Mouse (Mus musculus) c-Kit-positive CD71-positive TER-119-positive erythroid progenitor cells, embryonic 14.5 days (primary cell): ENCODE measurements around the gene Ogn.
"Not testable (repeated sequence)": the region's sequence is repeated elsewhere in the genome, so short reads cannot be mapped to it uniquely, and the experiment has no call there.

ENCODE experiments used
- DNase-seq: peaks from one replicate; pipeline ENCODE4 v3.0.0-alpha.2; 2013; ENCODE audit warnings: low spot score

Ogn gene

DNA sequence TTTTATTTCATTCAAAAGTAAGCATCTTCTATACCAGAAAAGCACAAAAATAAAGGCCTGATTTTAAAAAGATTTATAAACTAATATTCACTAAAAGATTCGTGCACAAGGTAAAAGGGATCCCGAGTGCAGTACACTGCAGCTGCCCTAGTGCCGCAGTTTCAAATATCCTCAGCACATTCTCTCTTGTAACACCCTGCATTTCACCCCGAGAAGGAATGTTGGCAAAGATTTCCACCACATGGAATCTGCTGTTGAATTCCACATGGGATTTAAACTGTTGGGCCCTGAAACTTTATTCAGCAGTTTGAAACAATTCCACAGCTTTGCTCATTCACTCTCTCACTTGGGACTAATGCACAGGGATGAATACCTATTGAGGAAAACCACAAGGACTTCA, at the start of gene Ogn:
TSS of gene Ogn (plus strand) at position 333 of the 400 bp plus-strand sequence.
- DNase-seq = no peak

DNA sequence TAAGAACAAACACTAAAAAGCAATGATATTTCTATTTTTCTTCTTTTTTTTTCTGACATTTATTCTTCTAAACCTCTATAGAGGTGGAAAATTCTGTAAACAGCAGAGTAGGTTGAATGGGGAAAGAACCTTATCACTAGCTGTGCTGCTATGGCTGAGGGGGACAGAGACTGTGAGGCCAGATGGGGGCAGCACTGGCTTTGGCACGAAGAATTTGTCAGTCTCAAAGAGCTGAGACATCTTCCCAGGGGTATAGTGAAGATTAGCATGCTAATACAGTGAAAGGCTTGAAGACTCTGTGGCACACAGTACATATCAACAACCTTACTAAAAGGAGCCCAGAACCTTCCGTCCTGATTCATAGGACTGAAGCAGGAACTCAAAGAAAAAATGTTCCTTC, 48.7 kb upstream of the Ogn start:
- peak; percentile 50 for DNase-seq

DNA sequence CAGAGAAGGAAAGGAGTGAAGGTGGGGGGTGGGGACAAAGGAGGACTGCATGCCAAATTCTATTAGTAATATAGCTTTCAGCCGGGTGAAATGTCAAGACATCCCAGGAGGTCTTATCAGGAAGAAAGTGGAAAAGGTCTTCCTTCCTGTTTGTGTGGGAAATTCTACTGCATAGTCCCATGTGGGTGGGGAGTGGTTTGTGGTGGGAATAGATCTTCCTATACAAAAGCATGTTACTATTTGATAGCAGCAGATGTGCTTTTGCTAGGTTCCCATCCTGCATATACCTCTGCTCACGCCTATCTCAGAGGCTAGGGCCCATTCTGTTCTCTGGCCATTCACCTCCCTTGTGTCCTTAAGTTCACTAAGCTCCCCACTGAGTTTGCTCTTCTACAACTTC, 47.0 kb upstream of the Ogn start:
- DNase-seq = peak; percentile 34

DNA sequence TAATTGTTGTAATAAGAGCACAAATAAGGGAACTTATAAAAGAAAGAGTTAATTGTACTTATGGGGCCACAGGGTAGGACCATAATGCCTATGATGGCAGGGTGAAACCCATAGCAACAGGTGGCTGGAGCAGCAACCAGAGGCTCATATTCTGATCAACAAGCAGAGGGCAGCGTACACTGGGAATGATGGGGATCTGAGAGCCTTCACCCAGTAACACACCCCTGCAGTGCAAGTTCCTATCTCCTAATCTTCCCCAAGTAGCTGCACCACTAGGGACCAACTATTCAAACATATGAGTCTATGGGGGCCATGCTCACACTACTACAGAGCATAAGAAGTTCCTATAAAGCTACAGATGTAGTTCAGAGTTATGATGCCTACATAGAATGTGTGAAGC, 43.5 kb upstream of the Ogn start:
- no peak for DNase-seq

DNA sequence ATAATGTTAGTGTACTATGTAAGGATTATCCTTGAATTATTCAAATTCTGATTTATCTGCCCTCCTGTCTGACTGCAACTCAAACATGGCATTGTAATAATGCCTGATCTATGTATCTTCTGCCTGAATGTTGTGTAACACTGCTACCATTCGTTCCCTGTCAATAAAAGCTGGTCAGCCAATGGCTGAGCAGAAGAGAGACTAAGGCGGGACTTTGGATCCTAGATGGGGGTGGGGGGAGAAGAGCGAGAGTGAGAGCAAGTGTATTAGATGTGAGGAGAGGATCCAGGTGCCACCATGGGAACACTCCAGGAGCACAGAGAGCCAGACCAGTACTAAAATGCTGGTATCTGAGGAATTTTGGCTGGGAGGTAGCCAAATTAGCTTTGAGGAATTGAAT, 37.5 kb upstream of the Ogn start:
- peak; percentile 59 for DNase-seq

DNA sequence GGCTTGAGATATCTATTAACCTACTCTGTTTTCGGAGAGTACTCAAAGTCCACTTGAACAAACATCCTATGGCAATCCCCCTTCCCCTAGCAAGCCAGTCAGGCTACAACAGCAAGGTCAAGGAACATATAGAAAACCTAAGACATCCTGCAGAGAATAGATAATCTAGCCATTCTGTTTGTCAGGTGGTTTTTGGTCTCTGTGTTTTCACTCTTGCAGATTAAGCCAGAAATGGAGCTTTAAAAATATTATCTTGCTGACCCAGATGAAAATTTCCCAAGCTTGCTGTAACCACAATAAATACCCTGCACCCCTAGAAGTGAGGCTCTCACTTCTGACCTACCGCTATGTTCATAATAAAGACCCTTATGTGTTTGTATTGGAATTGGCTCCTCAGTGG, 36.4 kb upstream of the Ogn start:
- peak; percentile 72 for DNase-seq

DNA sequence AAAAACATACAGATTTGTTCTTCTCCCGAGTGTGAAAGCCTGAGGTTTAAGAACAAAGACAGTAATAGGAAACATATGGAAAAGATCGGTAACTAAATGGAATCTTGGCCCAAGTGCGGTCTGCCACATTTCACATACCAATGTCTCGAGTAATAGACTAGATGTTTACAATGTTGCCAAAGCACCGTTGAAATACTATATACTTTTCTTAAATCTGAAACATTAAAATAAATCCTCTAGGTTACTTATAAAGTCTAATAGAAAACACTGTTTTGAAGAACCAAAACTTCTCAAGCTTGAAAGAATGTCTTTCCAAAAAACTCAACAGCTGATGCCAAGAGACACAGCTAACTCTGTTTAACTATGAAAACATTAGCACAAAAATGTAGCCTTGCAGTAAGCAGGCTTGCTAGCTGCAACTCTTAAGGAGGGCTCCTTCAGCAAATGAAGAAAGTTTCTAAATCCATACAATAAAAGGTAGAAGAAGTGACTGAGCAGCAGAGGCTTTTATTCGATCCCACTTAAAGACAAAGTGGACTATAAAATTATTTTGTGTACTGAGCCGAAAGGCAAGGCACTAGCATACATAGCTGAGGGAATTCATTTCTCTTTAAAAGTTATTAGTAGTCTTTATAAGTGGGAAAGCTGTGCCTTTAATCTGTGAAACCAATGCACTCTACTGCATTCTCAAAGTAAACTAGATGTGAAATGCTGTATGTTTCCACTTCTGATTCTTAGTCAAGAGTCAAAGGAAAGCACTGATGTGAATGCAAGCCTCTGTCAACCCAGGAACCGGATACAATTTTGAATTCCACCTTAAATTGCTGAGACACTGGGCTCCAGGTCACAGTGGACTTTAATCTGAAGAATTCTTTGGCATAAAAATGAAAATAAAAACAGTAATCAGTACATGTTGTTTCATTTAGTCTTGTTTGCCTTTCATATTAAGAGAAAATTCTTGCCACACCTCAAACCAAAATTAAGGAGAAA, 26.0 kb upstream of the Ogn start, which contains the start of gene Omd:
TSS of gene Omd (plus strand) at position 922 of the 990 bp plus-strand sequence.
- DNase-seq = no peak

DNA sequence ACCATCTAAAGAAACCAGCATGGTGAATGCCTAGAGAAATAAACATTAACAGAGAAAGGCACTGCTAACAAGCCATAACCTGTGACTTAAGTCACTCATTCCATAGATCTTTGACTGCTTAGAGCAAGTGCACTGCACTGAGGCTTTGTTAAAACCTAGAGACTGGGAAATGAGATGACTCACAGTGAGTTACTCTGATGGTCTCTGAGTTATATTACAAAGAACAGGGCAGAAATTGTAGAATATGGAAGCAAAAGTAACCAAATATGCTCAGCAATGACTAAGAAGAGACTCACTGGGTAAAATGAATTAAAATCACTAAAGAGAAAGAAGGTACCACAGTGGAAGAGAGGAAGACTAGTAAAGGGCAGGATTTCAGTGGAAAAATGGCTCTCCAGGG, 24.0 kb upstream of the Ogn start:
- DNase-seq = no peak

DNA sequence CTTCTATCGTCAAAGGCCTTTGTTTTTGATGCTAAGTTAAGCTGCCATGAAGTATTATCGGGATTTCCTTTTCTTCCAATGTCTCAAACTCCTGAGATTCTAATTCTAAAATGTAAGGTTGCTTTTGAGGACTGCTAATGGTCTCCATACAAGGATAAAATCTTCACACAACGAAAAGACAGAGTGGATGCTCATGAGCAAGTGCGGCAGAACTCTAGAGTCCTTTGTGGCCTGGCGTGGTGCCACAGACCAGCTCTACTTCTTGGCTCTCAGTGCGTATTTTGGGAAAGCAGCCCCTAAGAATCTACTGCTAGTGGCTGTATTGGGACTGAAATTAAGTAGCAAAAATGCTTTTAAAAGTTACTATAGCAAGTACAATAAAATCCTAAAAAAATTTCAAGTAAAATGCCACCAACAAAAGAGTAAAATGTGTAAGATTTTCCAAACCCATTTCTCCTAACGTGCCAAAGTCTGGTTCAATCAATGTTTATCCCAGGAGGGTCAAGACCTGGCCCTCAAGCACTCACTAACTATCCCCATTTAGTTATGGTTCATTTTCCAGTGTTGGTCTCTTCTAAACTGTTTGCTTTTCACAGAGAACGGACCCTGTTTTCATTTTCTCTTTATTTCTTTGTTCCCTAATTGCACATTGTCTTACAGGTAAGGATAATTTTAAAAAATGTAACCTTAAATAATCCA, 23.4 kb upstream of the Ogn start:
- DNase-seq = no peak

DNA sequence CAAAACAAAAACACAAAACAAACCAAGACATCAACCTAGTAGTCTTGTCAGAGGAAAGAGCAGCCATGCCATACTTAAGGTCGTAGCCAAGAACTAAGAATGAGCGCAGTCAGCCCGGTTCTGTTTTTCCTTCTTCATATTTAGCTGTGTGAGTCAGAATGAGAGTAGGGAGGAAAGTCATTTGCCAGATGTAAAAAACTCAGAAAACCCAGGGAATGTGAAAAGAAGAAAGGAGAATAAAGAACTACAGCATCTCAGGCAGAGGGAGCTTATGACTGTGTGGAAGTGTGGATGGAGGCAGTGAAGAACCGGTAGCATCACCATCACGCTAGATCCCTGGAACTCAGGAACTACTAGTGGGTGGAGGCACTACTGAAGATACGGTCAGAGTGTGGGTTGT, 21.8 kb upstream of the Ogn start:
- DNase-seq = no peak

DNA sequence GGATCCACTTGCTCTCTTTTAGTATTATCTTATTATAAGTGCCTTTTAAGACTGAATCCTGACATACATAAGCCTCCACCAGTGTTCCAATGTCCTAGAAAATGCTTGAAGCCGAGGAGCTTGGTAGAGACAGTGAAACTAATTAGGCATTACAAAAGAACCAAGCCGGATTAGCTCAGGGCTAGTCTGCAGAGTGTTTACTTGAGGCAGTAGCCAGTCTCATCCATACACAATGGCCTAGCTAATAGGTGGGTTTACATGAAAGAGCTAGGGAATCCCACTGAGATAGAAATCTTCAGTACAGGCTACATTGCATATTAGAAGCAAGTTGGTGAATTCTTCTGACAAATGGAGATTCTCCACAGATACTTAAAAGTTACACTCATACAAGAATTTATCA, 5.3 kb upstream of the Ogn start:
- not testable (repeated sequence) for DNase-seq

DNA sequence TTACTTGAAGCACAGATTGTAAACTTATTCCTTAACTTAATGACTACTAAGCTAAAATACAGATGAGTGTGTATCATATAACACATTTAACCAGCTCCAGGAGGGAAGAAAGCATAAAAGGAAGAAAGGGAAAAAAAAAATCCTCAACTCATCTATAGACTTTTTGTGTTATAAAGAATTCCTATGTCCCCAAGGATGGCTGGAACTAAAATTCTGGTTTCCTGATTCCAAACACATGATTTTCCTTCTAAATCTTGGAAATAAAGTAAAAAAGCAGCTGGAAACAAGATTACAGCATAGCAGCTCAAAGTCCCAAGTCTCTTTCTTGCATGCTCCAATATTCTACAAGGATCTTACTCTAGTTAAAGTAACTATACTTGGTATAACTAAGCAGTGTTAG, 4.2 kb upstream of the Ogn start:
- DNase-seq = no peak

DNA sequence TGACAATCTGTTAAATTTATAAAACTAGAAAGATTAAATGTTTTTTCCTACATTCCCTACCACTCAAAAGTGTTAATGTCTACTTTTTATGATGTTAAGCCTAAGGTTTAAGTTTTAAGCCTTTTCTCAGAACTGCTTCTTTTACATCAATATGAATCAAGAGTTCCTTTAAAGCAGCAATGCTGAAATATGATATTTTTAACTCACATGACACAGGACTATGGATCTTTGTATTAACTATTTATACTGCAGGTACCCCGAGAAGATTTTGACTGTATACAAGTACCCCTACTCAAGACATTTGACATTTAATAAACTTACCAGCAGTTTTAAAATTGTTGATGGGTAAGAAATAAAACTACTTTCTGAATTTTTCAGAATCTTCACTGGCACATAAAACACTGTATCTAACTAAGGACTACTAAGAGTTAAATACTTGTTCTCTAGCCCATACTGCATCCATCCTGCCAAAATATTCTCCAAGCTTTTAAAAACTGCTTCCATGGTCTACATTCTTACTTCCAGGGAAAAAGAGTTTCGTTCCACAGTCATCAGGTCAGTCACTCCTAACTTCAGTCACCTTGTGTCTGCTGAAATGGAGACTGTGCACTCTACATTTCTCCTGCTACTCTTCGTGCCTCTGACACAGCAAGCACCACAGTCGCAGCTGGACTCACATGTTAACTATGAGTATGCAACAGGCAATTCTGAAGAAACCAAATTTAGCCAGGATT, 910 bp downstream of the Ogn start:
- no peak for DNase-seq

DNA sequence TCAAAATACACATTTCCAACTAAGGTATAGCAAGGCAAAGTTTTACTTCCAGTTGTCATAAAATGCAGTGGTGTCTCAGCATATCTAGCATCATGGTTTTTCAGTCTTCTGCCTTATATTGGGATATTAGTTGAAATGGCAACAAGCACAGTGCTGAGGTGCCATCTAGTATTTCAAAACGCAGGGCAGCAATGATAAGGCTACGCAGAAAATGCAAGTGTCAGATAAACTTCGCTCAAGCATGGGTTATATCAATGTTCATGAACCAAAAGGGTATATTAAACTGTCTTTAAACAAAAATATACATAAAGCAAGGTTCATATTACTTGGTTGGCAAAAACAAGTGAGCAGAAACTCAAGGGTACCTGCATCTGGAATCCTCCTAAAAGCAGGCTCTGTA, 9.2 kb downstream of the Ogn start:
- peak; percentile 52 for DNase-seq

DNA sequence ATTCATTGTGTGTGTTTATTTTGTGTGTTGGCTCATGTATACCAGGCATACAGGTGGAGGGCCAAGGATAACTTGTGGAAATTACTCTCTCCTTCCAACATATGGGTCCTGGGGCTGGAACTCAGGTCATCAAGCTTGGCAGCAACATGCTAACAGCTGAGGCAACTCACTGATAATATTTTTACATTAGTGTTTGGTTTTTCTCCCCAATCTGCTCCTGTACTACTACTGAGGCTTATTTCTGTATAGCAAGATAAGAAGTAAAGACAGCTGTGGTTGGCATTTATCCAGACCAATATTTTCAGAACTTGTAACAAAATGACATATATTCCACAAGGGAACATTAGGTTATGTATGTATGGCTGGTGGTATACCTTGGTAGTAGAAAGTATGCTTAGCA, 10.5 kb downstream of the Ogn start:
- peak; percentile 31 for DNase-seq

DNA sequence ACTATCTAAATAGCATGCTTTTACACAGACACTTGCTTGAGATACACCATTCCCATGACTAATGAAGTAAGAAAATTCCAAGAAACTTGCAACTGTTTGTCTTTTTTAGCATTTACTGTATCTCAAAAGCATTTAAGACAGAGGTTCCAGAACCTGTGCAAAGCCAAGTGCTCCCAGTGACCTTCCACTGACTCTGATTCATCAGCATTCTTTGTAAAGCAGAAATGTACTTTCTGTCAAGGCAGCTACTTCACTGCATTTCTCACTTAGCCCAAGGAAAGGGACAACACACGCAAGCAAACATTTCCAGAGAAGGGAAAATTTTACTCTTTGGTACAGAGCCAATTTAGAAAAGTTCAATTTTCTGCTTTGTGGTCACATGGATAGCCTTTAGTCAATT, 15.4 kb downstream of the Ogn start:
- DNase-seq = no peak

DNA sequence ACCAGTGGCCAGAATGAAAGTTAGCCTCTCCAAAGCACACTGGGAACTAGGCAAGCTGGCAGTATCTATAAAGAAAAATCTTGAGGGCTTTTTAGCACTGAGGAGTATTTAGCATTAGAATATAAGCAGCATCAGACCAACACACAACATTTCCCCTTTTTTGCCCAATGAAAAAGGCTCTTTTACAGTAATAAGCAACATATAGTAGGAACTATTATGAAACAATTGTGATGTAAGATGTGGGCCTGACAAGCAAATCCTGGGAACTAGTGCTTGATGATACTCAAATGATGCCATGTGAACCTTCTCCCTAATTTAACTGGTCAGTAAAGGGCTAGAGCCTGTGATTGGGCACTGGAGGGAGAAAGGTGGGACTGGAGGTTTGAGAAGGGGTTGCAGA, 20.3 kb downstream of the Ogn start:
- DNase-seq = no peak

DNA sequence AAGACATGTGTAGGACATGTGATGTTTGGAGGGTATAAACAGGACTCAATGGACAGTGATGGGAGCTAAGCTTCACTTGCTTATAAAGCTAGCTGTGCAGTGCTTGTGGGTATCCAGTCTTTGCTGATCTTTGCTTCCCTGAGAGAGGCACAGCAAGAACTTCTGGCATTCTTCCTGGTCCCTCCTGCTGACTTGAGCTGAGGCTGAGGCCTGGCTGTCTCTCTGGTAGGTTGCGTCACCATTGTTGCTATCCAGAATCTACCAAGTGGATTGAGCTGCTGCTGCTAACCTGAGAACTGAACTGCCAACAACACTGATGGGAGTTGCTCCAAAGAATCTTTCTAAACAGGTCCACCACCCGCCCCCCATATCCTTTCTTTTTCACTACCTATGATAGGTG, 21.2 kb downstream of the Ogn start:
- DNase-seq = no peak

DNA sequence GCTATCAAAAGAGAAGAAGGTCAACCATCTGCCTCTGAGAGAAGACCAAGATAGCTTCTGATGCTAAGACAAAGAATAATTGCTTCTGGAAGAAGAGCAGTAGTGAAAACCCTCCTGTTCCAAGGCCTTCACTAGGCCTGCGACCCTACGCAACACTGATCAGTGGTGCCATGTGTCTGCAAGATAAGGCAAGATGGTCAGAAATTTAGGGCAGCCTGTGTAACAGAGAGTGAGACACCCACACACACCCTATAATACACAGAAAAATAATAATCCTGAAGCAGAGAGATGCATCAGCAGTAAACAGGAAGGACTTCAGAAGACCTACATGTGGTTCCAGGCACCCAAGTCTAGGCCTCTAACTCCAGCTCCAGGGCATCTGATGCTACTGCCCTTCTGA, 32.1 kb downstream of the Ogn start:
- peak; percentile 59 for DNase-seq

DNA sequence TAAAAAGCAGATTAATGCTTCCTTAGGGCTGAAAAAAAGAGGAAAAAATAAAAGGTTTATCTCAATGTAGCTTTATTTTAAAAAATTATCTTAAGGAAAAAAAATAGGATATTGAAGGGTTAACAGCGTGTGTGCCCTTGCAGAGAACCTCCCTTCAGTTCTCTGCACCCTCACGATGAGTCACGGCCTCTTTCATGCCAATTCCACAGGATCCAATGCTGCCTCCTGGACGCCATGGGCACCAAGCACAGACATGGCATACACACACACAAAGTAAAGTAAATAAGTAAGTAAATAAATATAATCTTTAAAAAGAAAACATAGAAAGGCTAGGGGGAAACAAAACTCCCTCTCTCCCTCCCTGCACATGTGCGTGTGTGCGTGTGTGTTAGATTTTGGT, 34.8 kb downstream of the Ogn start:
- DNase-seq = no peak

DNA sequence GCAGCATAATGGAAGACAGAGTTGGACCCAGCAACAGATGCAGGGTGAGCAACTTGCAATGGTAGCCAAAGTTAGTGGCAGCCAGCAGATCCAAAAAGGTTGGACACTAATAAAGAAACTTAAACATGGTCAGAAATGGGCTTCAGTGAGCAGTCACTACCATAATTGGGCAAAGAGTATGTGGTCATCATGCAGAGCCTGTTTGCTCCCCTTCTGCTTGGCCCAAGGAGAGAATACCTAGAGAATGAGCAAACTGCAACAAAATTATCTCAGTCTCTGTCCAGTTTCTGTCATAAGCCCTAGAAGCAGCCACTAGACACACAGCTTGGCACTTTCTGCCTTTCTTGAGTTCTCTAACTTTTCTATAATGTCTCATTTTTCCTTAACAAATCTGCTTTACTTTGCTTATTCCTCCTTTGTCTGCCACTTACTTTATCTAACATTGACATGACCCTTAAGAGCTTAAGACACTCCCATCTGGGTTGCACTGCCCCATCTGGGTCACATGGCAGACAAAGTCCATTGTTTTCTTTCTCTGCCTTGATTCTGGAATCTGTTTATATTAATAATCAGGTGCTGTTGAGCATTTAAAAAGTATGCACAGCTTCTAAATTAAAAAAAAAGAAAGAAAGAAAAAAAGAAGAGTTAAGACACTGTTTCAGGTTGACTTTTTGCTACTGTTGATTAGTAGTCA, 36.0 kb downstream of the Ogn start:
- no peak for DNase-seq
